Mouse (Mus musculus): Measurements from ENCODE around the gene Rabep2.

The Rabep2 gene

GRCm38 (mm10) chr7:126491005-126491404 is 62.4 kb downstream of the Rabep2 start:
- in situ Hi-C loops (cut with MboI, MseI) = loop anchor here in 1 of 2 experiments (5.0 kb wide), 1 partner anchor 56 kb away; no protein-coding TSS in a partner anchor

DNA sequence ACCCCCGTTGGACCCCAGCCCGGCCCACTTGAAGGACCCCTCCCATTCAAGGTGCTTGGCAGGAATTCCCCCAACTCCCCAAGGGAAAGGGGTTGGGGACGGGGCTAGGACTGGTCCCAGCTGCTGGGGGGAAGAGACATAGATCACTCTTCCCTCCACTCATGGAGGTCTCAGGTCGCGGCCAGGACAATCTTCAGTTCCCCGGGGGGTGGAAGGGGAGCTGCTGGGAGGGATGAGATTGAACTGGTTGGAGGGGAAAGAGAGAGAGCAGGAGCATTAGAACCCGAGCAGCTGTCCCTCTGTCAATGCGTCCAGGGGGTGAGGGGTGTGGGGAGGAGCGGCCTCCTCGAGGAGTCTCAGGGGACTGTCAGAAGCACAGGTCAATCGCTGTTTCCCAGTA is 63.4 kb downstream of the Rabep2 start:
- in situ Hi-C loops (cut with MboI, MseI) = loop anchor here in 1 of 2 experiments (5.0 kb wide), 1 partner anchor 55 kb away; no protein-coding TSS in a partner anchor

GRCm38 (mm10) chr7:126494120-126494519 is 65.6 kb downstream of the Rabep2 start:
- in situ Hi-C loops (cut with MboI, MseI) = loop anchor here in 1 of 2 experiments (5.0 kb wide), 1 partner anchor 53 kb away; no protein-coding TSS in a partner anchor

- in situ Hi-C loops (cut with MboI, MseI) = no loop called here
These were observed 67.9 kb downstream of the Rabep2 start for GRCm38 (mm10) chr7:126496475-126496874.

GRCm38 (mm10) chr7:126497966-126498365 is 69.4 kb downstream of the Rabep2 start:
- in situ Hi-C loops (cut with MboI, MseI) = no loop called here
